Mouse (Mus musculus): Measurements from ENCODE around the gene Ltbp1. TPM values are rescaled to one million over a fixed set of nuclear protein-coding genes. Genes with fewer than 3 reads are reported as not detected.

Ltbp1 gene
- total and polyA plus RNA-seq, 3 experiments, result 0.01 to 0.04 TPM; not detected in 1

DNA sequence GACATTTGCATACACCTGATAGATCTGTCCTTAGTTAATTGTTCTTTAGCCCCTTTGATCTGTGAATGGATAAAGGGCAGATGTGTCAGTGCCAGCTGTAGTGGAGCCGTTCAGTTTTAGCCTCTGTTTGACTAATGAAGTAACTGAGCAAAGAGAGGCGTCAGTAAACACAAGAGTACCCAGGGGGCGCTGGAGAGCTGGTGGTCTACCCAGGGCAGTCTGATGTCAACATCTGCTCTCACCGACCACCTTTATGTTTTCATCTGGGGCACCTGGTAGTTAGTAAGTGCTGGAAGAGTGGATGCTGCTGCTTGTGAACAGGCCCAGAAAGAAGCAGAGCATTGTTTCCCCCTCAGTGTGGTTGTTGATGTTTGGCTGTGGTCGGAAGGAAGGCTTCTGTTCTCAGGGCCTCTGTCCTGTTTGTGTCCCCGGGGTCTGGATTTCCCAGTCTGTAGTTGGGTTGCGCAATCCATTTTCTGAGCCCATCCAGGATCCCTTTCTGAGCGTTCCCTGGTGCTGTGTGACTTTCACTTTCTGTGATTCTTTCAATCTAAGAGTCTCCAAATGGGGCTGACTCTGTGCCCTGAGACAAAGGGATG lies 123.1 kb downstream of the Ltbp1 start (continued):
- no peak for TF ChIP-seq TBP (IDR thresholded peaks at IDR 0.05; ENCODE audit: low read depth, low read length)
- TF ChIP-seq MAX (IDR thresholded peaks at IDR 0.05; ENCODE audit: low read length), result no peak
- no peak for TF ChIP-seq SIN3A (IDR thresholded peaks at IDR 0.05; ENCODE audit: low read length)
- TF ChIP-seq POLR2A (IDR thresholded peaks at IDR 0.05; ENCODE audit: control insufficient read depth in 1 of 2, insufficient read depth in 1 of 2, low read depth in 1 of 2, low read length in 2 of 2, poor library complexity in 1 of 2), result no peak
- TF ChIP-seq UBTF (IDR thresholded peaks at IDR 0.05; ENCODE audit: borderline replicate concordance, insufficient read depth, low read depth, low read length), result no peak
- TF ChIP-seq MAFK (IDR thresholded peaks at IDR 0.05; ENCODE audit: borderline replicate concordance, low read depth, low read length), result no peak
- no peak for TF ChIP-seq ZMIZ1 (IDR thresholded peaks at IDR 0.05; ENCODE audit: low read depth, low read length)
- no peak for TF ChIP-seq ZNF384 (IDR thresholded peaks at IDR 0.05; ENCODE audit: low read depth, low read length)

DNA sequence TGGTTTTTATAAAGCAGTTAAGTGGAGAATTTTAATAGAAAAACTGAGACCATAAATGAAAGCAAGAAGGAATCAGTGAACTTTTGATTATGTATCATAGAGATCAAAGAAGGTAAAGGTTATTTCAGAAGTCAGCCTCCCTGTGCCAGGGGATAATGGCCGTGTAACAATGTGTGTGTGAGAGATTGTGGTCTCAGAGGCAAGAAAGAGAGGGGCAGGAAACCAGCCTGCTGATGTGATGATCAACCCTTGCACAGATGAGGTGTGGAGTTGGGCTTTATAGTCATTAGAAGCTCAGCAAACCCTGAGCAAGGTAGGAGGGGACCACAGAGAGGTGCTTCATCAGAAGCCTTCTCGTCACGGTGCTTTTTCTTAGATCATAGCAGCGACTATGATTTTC lies 128.6 kb downstream of the Ltbp1 start:
- DNase-seq (ENCODE audit: low read depth, low spot score), result no peak
- Histone ChIP-seq H3K9me3 (replicated peaks; ENCODE audit: insufficient read depth, low read length) (no peaks in the 10 kb centered on the region), H3K4me1 (ENCODE audit: control insufficient read depth in 1 of 2, insufficient read depth in 2 of 2, low read length in 2 of 2) (no peaks in the 10 kb centered on the region; a peak in 1 of 4 replicates), H3K27me3 (ENCODE audit: control insufficient read depth in 1 of 2, insufficient read depth in 2 of 2, low read length in 2 of 2) (no peaks in the 10 kb centered on the region; a peak in 1 of 4 replicates), H3K27ac (ENCODE audit: control insufficient read depth, low read depth, low read length) (no peak overlapping the region), H3K9ac (ENCODE audit: control insufficient read depth, low read depth, low read length, poor library complexity, severe bottlenecking) (no peak overlapping the region), H3K79me2 (ENCODE audit: control insufficient read depth, insufficient read depth, low read length, poor library complexity) (no peaks in the 10 kb centered on the region), H3K4me3 (ENCODE audit: control insufficient read depth in 1 of 2, insufficient read depth in 1 of 2, low read depth in 2 of 2, low read length in 2 of 2) (no peak overlapping the region), H3K36me3 (ENCODE audit: control insufficient read depth in 1 of 2, insufficient read depth in 2 of 2, low read length in 2 of 2) (no peaks in the 10 kb centered on the region)
- no peak for TF ChIP-seq GATA1 (IDR thresholded peaks at IDR 0.05; ENCODE audit: low read depth, low read length)
- TF ChIP-seq USF1 (IDR thresholded peaks at IDR 0.05; ENCODE audit: low read depth, low read length), result no peak
- no peak for TF ChIP-seq ZNF384 (IDR thresholded peaks at IDR 0.05; ENCODE audit: low read depth, low read length)

DNA sequence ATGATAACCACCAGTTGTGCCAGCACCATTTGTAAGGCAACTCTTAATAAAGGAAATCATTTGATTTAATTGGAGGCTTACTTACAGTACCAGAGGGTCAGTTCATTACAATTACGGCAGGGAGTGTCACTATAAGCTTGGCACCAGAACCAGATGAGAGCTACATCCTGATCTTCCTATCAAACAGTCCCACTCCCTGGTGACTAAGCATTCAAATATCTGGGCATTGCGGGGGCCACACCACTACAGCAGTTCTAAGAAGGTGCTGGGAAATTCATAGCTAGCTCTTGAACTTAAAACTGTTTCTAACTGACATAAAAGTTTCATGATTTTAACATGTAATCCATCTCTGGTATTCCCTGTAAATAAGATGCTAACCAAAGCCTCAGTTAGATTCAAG lies 134.4 kb downstream of the Ltbp1 start:
- Histone ChIP-seq H3K4me1 (ENCODE audit: control insufficient read depth in 1 of 2, insufficient read depth in 2 of 2, low read length in 2 of 2) (peaks cover 8 to 13% of the 10 kb centered on the region in 2 experiments; a peak in 3 of 4 replicates), H3K9ac (ENCODE audit: control insufficient read depth, low read depth, low read length, poor library complexity, severe bottlenecking) (no peak overlapping the region), H3K36me3 (ENCODE audit: control insufficient read depth in 1 of 2, insufficient read depth in 2 of 2, low read length in 2 of 2) (peaks cover 0 to 6% of the 10 kb centered on the region in 2 experiments; a peak in 2 of 4 replicates), H3K4me3 (ENCODE audit: control insufficient read depth in 1 of 2, insufficient read depth in 1 of 2, low read depth in 2 of 2, low read length in 2 of 2) (no peak overlapping the region), H3K27me3 (ENCODE audit: control insufficient read depth in 1 of 2, insufficient read depth in 2 of 2, low read length in 2 of 2) (peaks cover 0 to 1% of the 10 kb centered on the region in 2 experiments; a peak in 1 of 4 replicates), H3K9me3 (replicated peaks; ENCODE audit: insufficient read depth, low read length) (no peaks in the 10 kb centered on the region), H3K79me2 (ENCODE audit: control insufficient read depth, insufficient read depth, low read length, poor library complexity) (no peaks in the 10 kb centered on the region), H3K27ac (ENCODE audit: control insufficient read depth, low read depth, low read length) (no peak overlapping the region)
- no peak for TF ChIP-seq POLR2AphosphoS5 (IDR thresholded peaks at IDR 0.05; ENCODE audit: borderline replicate concordance, low read depth, low read length)
- no peak for TF ChIP-seq E2F4 (IDR thresholded peaks at IDR 0.05; ENCODE audit: borderline replicate concordance, low read depth, low read length)
- no peak for TF ChIP-seq TBP (IDR thresholded peaks at IDR 0.05; ENCODE audit: low read depth, low read length)
- no peak for TF ChIP-seq ETS1 (IDR thresholded peaks at IDR 0.05; ENCODE audit: low read depth, low read length)
- no peak for TF ChIP-seq SMC3 (IDR thresholded peaks at IDR 0.05; ENCODE audit: low read depth, low read length)
- TF ChIP-seq UBTF (IDR thresholded peaks at IDR 0.05; ENCODE audit: borderline replicate concordance, insufficient read depth, low read depth, low read length), result no peak
- no peak for TF ChIP-seq ZMIZ1 (IDR thresholded peaks at IDR 0.05; ENCODE audit: low read depth, low read length)
- TF ChIP-seq CHD2 (IDR thresholded peaks at IDR 0.05; ENCODE audit: low read length), result no peak
- no peak for TF ChIP-seq SIN3A (IDR thresholded peaks at IDR 0.05; ENCODE audit: low read length)
- no peak for DNase-seq (ENCODE audit: low read depth, low spot score)

Data from MEL (cell line).